Mouse (Mus musculus): Measurements from ENCODE around the gene 2010111I01Rik.

- TF ChIP-seq ZC3H11A (IDR thresholded peaks at IDR 0.05; ENCODE audit: borderline replicate concordance, low read depth, low read length) (no peak), HCFC1 (IDR thresholded peaks at IDR 0.05; ENCODE audit: borderline replicate concordance, insufficient read depth, low read length) (no peak), MAFK (IDR thresholded peaks at IDR 0.05; ENCODE audit: insufficient read depth, low read depth, low read length) (no peak)
These were observed 129.8 kb downstream of the 2010111I01Rik start for GRCm38 (mm10) chr13:63094317-63095131.
